Mouse (Mus musculus): ENCODE measurements around the gene Pum1. TPM values are rescaled to one million over a fixed set of nuclear protein-coding genes. Genes with fewer than 3 reads are reported as not detected.
A peak's percentile ranks its signal among the peaks of the same experiment; 100 is the strongest.

Gene Pum1
- polyA plus RNA-seq, 1 experiment from 2014 or later = 121 TPM

GRCm38 (mm10) chr4:130814742-130815330 lies 151.7 kb downstream of the Pum1 start:
- H3K4me3 ChIP-seq = no peak overlapping the region
- H3K9me3 ChIP-seq = no peaks in the 10 kb centered on the region
- H3K27me3 ChIP-seq (ENCODE audit: poor library complexity, severe bottlenecking) = peaks cover 8% of the 10 kb centered on the region
- no peak for DNase-seq (ENCODE audit: extremely low spot score, low spot score)
- peaks cover 12% of the 10 kb centered on the region for H3K36me3 ChIP-seq (replicated peaks)
- peaks cover 48% of the 10 kb centered on the region for H3K4me1 ChIP-seq
- H3K27ac ChIP-seq = no peak overlapping the region
- 78% methylated on average over 8 of the region's 8 CpGs for WGBS

GRCm38 (mm10) chr4:130815860-130816259 lies 152.7 kb downstream of the Pum1 start:
- Histone ChIP-seq H3K36me3 (replicated peaks) (peaks cover 15% of the 10 kb centered on the region), H3K27me3 (ENCODE audit: poor library complexity, severe bottlenecking) (peaks cover 8% of the 10 kb centered on the region), H3K4me1 (peaks cover 42% of the 10 kb centered on the region), H3K4me3 (no peak overlapping the region), H3K9me3 (no peaks in the 10 kb centered on the region), H3K27ac (no peak overlapping the region)
- WGBS = 86% methylated on average over 8 of the region's 8 CpGs
- DNase-seq (ENCODE audit: extremely low spot score, low spot score) = no peak

GRCm38 (mm10) chr4:130819806-130820205 lies 156.7 kb downstream of the Pum1 start:
- Histone ChIP-seq H3K4me3 (no peak overlapping the region), H3K27ac (peak overlapping the region; percentile 25), H3K9me3 (no peaks in the 10 kb centered on the region), H3K36me3 (replicated peaks) (peaks cover 40% of the 10 kb centered on the region), H3K4me1 (peaks cover 13% of the 10 kb centered on the region), H3K27me3 (ENCODE audit: poor library complexity, severe bottlenecking) (no peaks in the 10 kb centered on the region; the same call in 1 of the 2 replicates)
- DNase-seq (ENCODE audit: extremely low spot score, low spot score) = no peak
- WGBS = 90% methylated on average over 3 of the region's 3 CpGs

GRCm38 (mm10) chr4:130820594-130821255 lies 157.6 kb downstream of the Pum1 start:
- Histone ChIP-seq H3K27me3 (ENCODE audit: poor library complexity, severe bottlenecking) (no peaks in the 10 kb centered on the region; the same call in 1 of the 2 replicates), H3K4me3 (no peak overlapping the region), H3K27ac (peak overlapping the region; percentile 30; the same call in 1 of the 2 replicates), H3K4me1 (0 out of 2 replicates have a peak, but pooled peaks cover 4% of the 10 kb centered on the region), H3K9me3 (no peaks in the 10 kb centered on the region), H3K36me3 (replicated peaks) (peaks cover 40% of the 10 kb centered on the region)
- 85% methylated on average over 7 of the region's 7 CpGs for WGBS
- DNase-seq (ENCODE audit: extremely low spot score, low spot score) = no peak

- Histone ChIP-seq H3K36me3 (replicated peaks) (peaks cover 3% of the 10 kb centered on the region), H3K27ac (peak overlapping the region; percentile 79), H3K27me3 (ENCODE audit: poor library complexity, severe bottlenecking) (peaks cover 47% of the 10 kb centered on the region), H3K9me3 (no peaks in the 10 kb centered on the region), H3K4me1 (peaks cover 33% of the 10 kb centered on the region), H3K4me3 (peak overlapping the region; percentile 31)
- DNase-seq (ENCODE audit: extremely low spot score, low spot score) = peak; percentile 60
- WGBS = 9% methylated on average over 18 of the region's 18 CpGs
Observed at GRCm38 (mm10) chr4:130828851-130829673, 165.9 kb downstream of the Pum1 start.

Other genes starting within 250 kb of the Pum1 start
- 4.1 and 4.5 TPM in 2 replicates for gene Nkain1, start 89.1 kb upstream of the Pum1 start, polyA plus RNA-seq (2016; fragmentation: Nextera tagmentation; extraction: Ambion mirVana)
- 17.8 and 18.7 TPM in 2 replicates for gene Sdc3, start 129.2 kb downstream of the Pum1 start, polyA plus RNA-seq (2016; fragmentation: Nextera tagmentation; extraction: Ambion mirVana)
- gene Laptm5, start 249.8 kb downstream of the Pum1 start, polyA plus RNA-seq (2016; fragmentation: Nextera tagmentation; extraction: Ambion mirVana) = 16.7 and 17.1 TPM in 2 replicates